Mouse (Mus musculus) testis, adult 2 months (tissue): ENCODE data around the gene Ppm1k. TPM values are rescaled to one million over a fixed set of nuclear protein-coding genes. Genes with fewer than 3 reads are reported as not detected.

Experiments
- H3K27ac ChIP-seq: fragments of 200-500 bp; 2 replicates; pipeline ENCODE4 v1.5.1; 2012; ENCODE audit warnings: low read depth, low read length; ENCODE audit not compliant: control insufficient read depth, insufficient read depth
- H3K27me3 ChIP-seq: fragments of 200-500 bp; 2 replicates; pipeline ENCODE4 v1.6.1; 2012; ENCODE audit warnings: mild to moderate bottlenecking, low read length, moderate library complexity; ENCODE audit not compliant: control insufficient read depth, insufficient read depth
- H3K36me3 ChIP-seq: fragments of 200-500 bp; 2 replicates; pipeline ENCODE4 v1.6.1; 2012; ENCODE audit warnings: mild to moderate bottlenecking, low read length; ENCODE audit not compliant: control insufficient read depth, insufficient read depth
- H3K4me1 ChIP-seq: fragments of 200-500 bp; 2 replicates; pipeline ENCODE4 v1.6.1; 2012; ENCODE audit warnings: low read length; ENCODE audit not compliant: control insufficient read depth, insufficient read depth
- H3K4me3 ChIP-seq: fragments of 200-500 bp; 2 replicates; pipeline ENCODE4 v1.5.1; 2012; ENCODE audit warnings: low read depth, mild to moderate bottlenecking, low read length, moderate library complexity, mixed read lengths; ENCODE audit not compliant: control insufficient read depth
- CTCF ChIP-seq: fragments of 200-500 bp; IDR thresholded peaks from 2 replicates; pipeline ENCODE4 v1.5.1; 2012; ENCODE audit warnings: low read depth, mild to moderate bottlenecking, inconsistent platforms, low read length, moderate library complexity; ENCODE audit not compliant: control insufficient read depth, insufficient read depth, insufficient replicate concordance
- POLR2A ChIP-seq: fragments of 200-500 bp; IDR thresholded peaks from 2 replicates; pipeline ENCODE4 v1.6.1; 2012; ENCODE audit warnings: low read depth, mild to moderate bottlenecking, inconsistent platforms, low read length, moderate library complexity; ENCODE audit not compliant: control insufficient read depth
- polyA plus RNA-seq: library from polyadenylated mRNA; depleted of rRNA; stranded (reverse); fragments of >200 nt; gene quantifications from 2 replicates; pipeline ENCODE4 v1.2.3, GENCODE M21; 2012

The Ppm1k gene
- polyA plus RNA-seq, 1 experiment = 0.83 TPM

- Histone ChIP-seq H3K27me3 (no peaks in the 10 kb centered on the region), H3K4me3 (no peak overlapping the region), H3K4me1 (peaks cover 8% of the 10 kb centered on the region), H3K27ac (no peak overlapping the region), H3K36me3 (no peaks in the 10 kb centered on the region)
- TF ChIP-seq CTCF = no peak
- TF ChIP-seq POLR2A = no peak
Measured at GRCm38 (mm10) chr6:57531011-57531410, 4.3 kb downstream of the Ppm1k start.

- Histone ChIP-seq H3K4me1 (peaks cover 2% of the 10 kb centered on the region; the same call in 1 of the 2 replicates), H3K27ac (no peak overlapping the region), H3K4me3 (no peak overlapping the region), H3K27me3 (no peaks in the 10 kb centered on the region), H3K36me3 (no peaks in the 10 kb centered on the region)
- no peak for TF ChIP-seq POLR2A
- no peak for TF ChIP-seq CTCF
Measured at GRCm38 (mm10) chr6:57529336-57529845, 5.9 kb downstream of the Ppm1k start.

- Histone ChIP-seq H3K4me3 (no peak overlapping the region), H3K27me3 (no peaks in the 10 kb centered on the region), H3K27ac (no peak overlapping the region), H3K4me1 (no peaks in the 10 kb centered on the region; the same call in 1 of the 2 replicates), H3K36me3 (no peaks in the 10 kb centered on the region)
- TF ChIP-seq POLR2A (no peak), CTCF (no peak)
Measured at GRCm38 (mm10) chr6:57526933-57527332, 8.3 kb downstream of the Ppm1k start.

GRCm38 (mm10) chr6:57524742-57525141 is 10.5 kb downstream of the Ppm1k start:
- Histone ChIP-seq H3K27ac (no peak overlapping the region), H3K36me3 (no peaks in the 10 kb centered on the region), H3K27me3 (no peaks in the 10 kb centered on the region), H3K4me3 (no peak overlapping the region), H3K4me1 (no peaks in the 10 kb centered on the region; the same call in 1 of the 2 replicates)
- TF ChIP-seq POLR2A = no peak

- no peaks in the 10 kb centered on the region for H3K36me3 ChIP-seq
- no peaks in the 10 kb centered on the region; the same call in 1 of the 2 replicates for H3K4me1 ChIP-seq
- H3K27ac ChIP-seq = no peak overlapping the region
- no peaks in the 10 kb centered on the region for H3K27me3 ChIP-seq
- H3K4me3 ChIP-seq = no peak overlapping the region
- TF ChIP-seq CTCF = no peak
- no peak for TF ChIP-seq POLR2A
Measured at GRCm38 (mm10) chr6:57520749-57521652, 14.3 kb downstream of the Ppm1k start.

- H3K4me1 ChIP-seq = no peaks in the 10 kb centered on the region
- no peak overlapping the region for H3K27ac ChIP-seq
- H3K27me3 ChIP-seq = no peaks in the 10 kb centered on the region
- H3K36me3 ChIP-seq = no peaks in the 10 kb centered on the region
- no peak overlapping the region for H3K4me3 ChIP-seq
- no peak for TF ChIP-seq CTCF
- TF ChIP-seq POLR2A = no peak
Measured at GRCm38 (mm10) chr6:57514035-57514374, 21.3 kb downstream of the Ppm1k start.

GRCm38 (mm10) chr6:57513351-57514034 is 21.8 kb downstream of the Ppm1k start:
- H3K4me1 ChIP-seq = no peaks in the 10 kb centered on the region
- H3K27me3 ChIP-seq = no peaks in the 10 kb centered on the region
- no peak overlapping the region for H3K4me3 ChIP-seq
- H3K36me3 ChIP-seq = no peaks in the 10 kb centered on the region
- TF ChIP-seq POLR2A = no peak
- TF ChIP-seq CTCF = no peak
- H3K27ac ChIP-seq = no peak overlapping the region
